Mouse (Mus musculus): ENCODE results near the gene Tpra1. TPM values are rescaled to one million over a fixed set of nuclear protein-coding genes. Genes with fewer than 3 reads are reported as not detected.

The Tpra1 gene
- total RNA-seq, 2 experiments from 2014 or later: 27.6 to 39.7 TPM

DNA sequence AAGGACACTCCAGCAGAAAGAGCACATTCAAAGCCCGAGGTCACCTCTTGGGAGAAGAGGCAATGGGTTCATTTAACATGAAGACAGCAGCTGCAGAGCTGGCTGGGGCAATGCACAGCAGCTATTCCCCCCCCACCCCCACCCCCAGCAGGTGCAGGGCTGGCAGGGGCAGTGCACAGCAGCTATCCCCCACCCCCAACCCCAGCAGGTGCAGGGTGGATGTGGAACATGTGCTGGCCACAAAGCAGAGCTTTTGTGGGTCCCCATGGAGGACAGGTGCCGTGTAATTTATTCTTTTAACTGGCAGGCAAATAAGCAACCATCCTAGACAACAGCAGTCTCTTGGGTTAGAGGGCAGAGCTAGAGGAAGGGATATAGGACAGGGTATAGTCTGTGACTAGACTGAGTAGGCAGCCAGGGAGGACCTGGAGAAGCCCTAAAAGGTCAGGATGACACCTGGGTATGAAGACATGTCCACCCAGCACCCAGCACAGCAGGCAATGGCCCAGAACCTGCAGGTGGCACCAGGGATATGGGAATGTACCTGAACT, 15.6 kb upstream of the Tpra1 start:
- ATAC-seq (replicated peaks; ENCODE audit: low FRiP score, low TSS enrichment, poor library complexity, severe bottlenecking): no peak

DNA sequence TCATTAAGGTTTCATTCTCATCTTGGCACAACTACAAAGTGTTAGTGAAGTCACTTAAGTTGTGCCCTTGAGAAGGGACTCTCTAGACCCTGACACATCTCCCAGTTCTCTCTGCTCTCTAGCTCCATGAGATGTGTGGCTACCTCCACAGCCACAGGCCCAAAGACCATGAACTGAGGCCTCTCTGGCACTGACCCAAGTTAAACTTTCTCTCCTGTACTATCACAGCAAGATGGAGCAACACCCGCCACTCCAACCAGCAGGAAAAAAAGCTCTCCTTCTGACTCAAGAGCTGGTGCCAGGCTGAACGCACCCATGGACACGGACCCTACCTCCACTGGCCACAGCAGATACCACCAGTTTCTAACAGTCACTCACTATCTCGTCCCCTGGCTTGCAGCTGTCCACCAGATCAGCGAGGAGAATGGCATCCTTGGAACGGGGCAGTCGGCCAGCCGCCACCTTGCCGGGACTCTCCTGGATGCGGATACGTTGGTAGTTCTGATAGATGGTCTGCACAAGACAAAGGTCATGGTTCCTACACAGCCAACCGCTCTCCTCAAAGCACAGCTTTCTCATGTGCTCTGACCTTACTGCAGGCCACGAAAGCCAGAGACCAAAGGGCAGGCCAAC, 12.5 kb upstream of the Tpra1 start:
- no peak for ATAC-seq (replicated peaks; ENCODE audit: low FRiP score, low TSS enrichment, poor library complexity, severe bottlenecking)

- ATAC-seq (replicated peaks; ENCODE audit: low FRiP score, low TSS enrichment, poor library complexity, severe bottlenecking): no peak
Observed at GRCm38 (mm10) chr6:88890832-88891231, 11.2 kb upstream of the Tpra1 start.

DNA sequence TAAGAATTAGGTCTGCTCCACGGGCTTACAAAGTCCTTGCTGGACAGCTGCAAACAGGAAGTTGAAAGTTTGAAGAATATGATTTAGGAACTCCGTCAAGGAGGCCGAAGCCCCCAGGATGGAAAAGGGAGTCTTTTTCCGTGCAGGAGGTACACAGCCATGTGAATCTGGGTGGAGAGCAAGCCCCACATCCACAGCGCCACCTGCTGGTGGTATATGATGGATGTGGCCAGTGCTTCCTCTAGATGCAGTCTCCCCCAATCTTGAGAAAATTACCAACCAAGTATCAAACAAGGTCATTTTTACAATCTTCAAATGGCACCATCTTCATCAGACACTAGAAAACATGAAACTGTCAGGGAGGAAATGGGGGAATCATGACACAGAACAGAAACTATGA, 8.5 kb upstream of the Tpra1 start:
- peak; percentile 38; the same call in 1 of the 2 replicates for ATAC-seq (replicated peaks; ENCODE audit: low FRiP score, low TSS enrichment, poor library complexity, severe bottlenecking)

GRCm38 (mm10) chr6:88895943-88896342, 6.1 kb upstream of the Tpra1 start:
- no peak for ATAC-seq (replicated peaks; ENCODE audit: low FRiP score, low TSS enrichment, poor library complexity, severe bottlenecking)

DNA sequence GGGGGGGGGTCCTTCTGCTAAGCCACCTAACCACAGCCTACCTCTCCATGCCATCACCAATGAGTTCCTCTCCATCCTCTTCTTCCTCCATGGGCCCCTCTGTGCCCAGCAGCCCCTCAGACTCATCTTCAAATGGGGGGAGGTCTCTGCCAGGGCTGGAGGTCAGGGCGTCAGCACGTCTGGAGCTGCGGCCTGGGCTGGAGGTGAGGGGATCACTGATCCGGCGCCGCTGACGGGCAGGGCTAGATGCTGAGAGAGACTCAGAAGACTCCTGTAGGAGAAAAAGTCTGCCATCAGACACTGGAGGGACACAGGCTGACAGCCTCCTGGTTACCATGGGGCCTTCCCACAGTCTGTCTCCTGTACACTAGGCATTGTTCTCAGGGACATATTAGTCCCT, 4.8 kb upstream of the Tpra1 start:
- ATAC-seq (replicated peaks; ENCODE audit: low FRiP score, low TSS enrichment, poor library complexity, severe bottlenecking): no peak

- ATAC-seq (replicated peaks; ENCODE audit: low FRiP score, low TSS enrichment, poor library complexity, severe bottlenecking): peak; percentile 70
Observed at GRCm38 (mm10) chr6:88898534-88899048, 3.5 kb upstream of the Tpra1 start, which contains the start of gene Mcm2. Mcm2 (minus strand) TSS chr6:88898780.

- ATAC-seq (replicated peaks; ENCODE audit: low FRiP score, low TSS enrichment, poor library complexity, severe bottlenecking): no peak
Observed at GRCm38 (mm10) chr6:88899086-88899485, 3.0 kb upstream of the Tpra1 start.

DNA sequence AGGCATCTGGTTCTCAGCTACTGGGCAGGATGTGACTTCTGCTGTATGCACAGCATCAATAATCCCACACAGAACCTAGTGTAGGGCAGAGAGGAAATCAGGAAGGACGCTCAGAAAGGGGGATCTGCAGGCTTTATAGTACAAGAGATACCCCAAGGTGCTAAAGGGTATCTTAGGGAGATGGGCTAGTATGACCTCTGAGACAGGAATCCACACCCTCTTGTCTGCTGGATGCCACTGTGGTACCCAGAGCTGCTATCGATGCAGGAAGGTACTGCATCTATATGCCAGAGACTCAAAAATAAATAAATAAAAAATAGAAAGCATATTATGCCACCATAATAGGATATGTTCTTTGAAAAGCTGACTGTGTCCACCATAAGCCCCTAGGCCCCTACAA, 2.4 kb upstream of the Tpra1 start:
- ATAC-seq (replicated peaks; ENCODE audit: low FRiP score, low TSS enrichment, poor library complexity, severe bottlenecking): no peak

DNA sequence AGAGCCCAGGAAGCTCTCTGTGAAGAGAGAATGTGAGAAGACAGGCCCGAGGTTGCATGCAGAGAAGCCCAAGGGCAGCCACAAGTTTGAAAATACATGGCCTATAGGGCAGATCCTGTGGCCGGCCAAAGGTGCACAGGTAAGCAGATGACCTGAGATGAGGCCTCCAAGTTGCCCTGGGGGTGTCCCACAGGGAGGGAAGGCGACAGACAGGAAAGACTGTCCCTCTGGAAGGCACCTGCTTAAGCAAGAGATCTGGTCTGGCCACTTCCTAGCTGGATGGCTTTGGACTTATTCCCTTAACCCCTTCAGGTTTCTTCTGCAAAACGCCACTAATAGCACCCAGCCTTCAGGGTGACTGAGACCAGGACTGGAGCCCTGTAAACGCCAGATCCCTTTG, 580 bp upstream of the Tpra1 start:
- ATAC-seq (replicated peaks; ENCODE audit: low FRiP score, low TSS enrichment, poor library complexity, severe bottlenecking): no peak

DNA sequence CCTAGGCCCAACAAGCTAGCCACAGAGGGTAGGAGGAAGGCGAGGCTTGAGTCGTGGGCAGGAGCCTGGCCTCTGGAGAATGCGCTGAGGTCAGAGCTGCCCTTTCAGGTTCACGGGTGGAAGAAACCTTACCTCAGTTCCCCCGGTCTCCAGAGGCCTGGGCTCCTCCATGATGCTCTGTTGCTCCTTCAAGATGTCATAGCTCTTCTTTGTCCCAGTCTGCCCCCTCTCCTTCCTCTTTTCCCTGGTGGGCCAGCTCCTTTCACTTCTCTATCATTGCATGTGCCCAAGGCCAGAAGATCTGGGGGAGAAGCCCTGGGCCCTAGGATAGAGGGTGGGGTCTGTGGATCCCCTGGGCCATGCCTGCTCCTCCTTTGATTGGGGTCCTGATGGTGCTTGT, 1.7 kb downstream of the Tpra1 start:
- ATAC-seq (replicated peaks; ENCODE audit: low FRiP score, low TSS enrichment, poor library complexity, severe bottlenecking): no peak

DNA sequence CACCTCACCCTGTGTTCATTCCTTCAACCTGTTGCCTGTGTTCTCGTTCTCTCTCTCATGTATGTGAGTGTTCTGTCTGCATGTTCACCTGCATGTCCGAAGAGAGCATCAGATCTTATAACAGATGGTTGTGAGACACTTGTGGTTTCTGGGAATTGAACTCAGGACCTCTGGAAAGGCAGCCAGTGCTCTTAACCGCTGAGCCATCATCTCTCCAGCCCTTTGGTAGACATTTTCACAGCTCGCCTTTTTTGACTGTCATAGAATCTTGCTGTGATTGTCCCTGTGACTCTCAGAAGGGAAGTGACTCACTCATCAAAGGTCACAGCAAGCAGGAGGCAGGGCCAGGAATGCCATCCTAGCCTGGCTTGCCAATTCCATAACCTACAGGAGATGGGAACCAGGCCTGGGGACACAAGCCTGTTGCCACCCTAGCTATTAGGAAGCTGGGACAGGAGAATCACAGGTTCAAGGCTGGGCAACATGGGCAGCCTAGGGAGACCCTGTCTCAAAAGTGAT, 2.5 kb downstream of the Tpra1 start:
- ATAC-seq (replicated peaks; ENCODE audit: low FRiP score, low TSS enrichment, poor library complexity, severe bottlenecking): no peak

DNA sequence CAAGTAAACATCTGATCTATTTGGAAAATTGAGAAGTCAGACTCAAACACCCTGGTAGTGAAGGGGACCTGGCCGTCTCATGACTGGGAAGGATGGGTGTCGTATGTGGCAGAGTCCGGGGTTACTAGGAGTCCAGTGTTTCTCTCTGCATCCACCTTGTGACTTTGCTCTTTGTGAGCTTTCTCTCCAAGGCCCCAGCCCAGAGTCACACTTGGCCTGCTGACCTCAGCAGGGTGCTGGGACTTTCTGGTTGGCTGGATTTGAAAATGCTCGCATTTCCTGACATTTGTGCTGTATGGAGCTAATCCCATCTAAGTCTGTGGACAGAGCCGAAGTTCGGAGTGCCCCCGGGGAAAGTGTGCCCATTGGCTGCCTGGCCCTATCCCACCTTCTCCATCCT, 3.0 kb downstream of the Tpra1 start:
- no peak for ATAC-seq (replicated peaks; ENCODE audit: low FRiP score, low TSS enrichment, poor library complexity, severe bottlenecking)

- peak; percentile 48 for ATAC-seq (replicated peaks; ENCODE audit: low FRiP score, low TSS enrichment, poor library complexity, severe bottlenecking)
Observed at GRCm38 (mm10) chr6:88906369-88907108, 4.5 kb downstream of the Tpra1 start.

GRCm38 (mm10) chr6:88909151-88909550, 7.1 kb downstream of the Tpra1 start:
- no peak for ATAC-seq (replicated peaks; ENCODE audit: low FRiP score, low TSS enrichment, poor library complexity, severe bottlenecking)

DNA sequence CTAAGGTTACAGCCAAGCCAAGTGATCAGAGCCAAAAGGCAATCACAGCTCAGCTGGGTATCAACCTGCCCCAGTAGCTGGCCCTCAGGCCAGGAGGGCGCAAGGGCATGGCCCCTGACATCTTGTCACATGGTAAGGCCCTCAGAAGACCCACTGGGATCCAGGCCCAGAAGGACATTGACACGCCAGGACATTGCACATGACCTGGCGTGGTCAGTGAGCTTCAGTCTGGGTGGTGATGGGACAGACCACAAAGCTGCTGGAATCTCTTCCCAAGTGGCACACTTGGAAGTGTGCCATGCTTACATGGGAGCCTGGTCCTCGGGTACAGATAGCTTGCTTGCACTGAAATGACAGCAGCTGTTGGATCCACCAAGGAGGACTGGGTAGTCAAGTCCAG, 11.0 kb downstream of the Tpra1 start:
- ATAC-seq (replicated peaks; ENCODE audit: low FRiP score, low TSS enrichment, poor library complexity, severe bottlenecking): no peak

- ATAC-seq (replicated peaks; ENCODE audit: low FRiP score, low TSS enrichment, poor library complexity, severe bottlenecking): no peak
Observed at GRCm38 (mm10) chr6:88913440-88913839, 11.4 kb downstream of the Tpra1 start.

- no peak for ATAC-seq (replicated peaks; ENCODE audit: low FRiP score, low TSS enrichment, poor library complexity, severe bottlenecking)
Observed at GRCm38 (mm10) chr6:88914799-88915198, 12.7 kb downstream of the Tpra1 start.

DNA sequence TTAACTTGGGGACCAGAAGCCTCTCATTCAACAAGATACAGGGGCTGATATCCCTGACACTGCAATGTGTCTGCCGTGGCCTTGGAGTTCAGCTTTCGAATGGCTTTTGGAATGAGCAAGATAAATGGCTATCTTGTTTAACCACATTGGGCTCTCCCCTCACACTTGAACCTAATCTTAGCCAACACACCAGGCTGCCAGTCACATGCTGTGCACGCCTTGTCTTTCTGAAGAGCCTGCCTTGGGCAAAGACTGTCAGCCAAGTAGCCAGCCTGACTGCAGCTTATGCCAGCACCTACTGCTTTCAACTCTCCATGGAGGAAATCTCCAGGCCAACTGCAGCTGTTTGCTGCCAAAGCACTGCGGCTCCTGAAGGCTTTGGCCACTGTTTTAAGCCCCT, 13.5 kb downstream of the Tpra1 start:
- peak; percentile 91 for ATAC-seq (replicated peaks; ENCODE audit: low FRiP score, low TSS enrichment, poor library complexity, severe bottlenecking)

GRCm38 (mm10) chr6:88916153-88916552, 14.1 kb downstream of the Tpra1 start:
- ATAC-seq (replicated peaks; ENCODE audit: low FRiP score, low TSS enrichment, poor library complexity, severe bottlenecking): peak; percentile 16; the same call in 1 of the 2 replicates
